Mouse (Mus musculus) lung, postnatal 0 days (tissue): ENCODE data around the gene Fam168a.

Experiments
- CTCF ChIP-seq: IDR thresholded peaks from 2 replicates; pipeline ENCODE4 v1.5.1; 2016; ENCODE audit warnings: antibody characterized with exemption, mild to moderate bottlenecking
- EP300 ChIP-seq: IDR thresholded peaks from 2 replicates; pipeline ENCODE4 v1.6.1; 2016; ENCODE audit warnings: antibody characterized with exemption, mild to moderate bottlenecking, control low read depth

DNA sequence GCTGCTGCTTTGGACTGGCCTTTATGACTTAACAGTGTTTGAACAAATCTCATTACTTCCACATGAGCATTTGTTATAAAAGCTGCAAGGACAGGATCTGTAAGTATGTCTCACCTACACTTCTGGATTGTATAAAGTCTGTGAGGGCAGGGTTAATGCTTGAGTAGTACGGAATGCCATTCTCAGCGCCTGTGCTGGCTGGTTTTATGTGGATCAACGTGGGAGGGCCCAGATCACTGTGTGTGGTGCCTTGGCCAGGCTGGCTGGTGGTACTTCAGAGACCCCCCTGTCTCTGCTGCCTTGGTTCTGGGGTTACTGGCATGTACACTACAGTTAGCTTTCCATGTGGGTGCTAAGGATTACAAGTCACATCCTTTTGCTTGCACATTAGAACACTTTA, 61.1 kb downstream of the Fam168a start:
- no peak for TF ChIP-seq EP300
- TF ChIP-seq CTCF, result no peak
